Mouse (Mus musculus) lung, postnatal 0 days (tissue): ENCODE results near the gene BC034090.

Experiments used
- CTCF ChIP-seq: IDR thresholded peaks from 2 replicates; pipeline ENCODE4 v1.5.1; 2016; ENCODE audit warnings: antibody characterized with exemption, mild to moderate bottlenecking
- EP300 ChIP-seq: IDR thresholded peaks from 2 replicates; pipeline ENCODE4 v1.6.1; 2016; ENCODE audit warnings: antibody characterized with exemption, mild to moderate bottlenecking, control low read depth

DNA sequence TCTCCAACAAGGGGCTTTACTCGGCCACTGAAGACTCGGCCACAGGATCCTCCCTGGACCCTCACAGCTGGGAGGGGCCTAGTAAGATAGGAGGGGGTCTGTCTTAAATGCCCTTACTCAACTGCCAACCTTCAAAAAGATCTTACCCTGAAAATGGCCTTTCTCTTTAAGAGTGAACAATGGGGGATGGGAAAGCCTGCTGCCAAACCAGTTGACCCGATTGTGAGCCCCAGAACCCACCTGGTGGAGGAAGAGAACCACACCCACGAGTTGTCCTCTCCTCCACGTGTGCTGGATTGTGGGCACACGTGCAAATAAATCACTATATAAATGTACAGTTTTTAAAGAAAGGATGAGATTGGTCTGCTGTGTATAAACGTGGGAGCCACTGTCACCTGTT lies 38.9 kb downstream of the BC034090 start:
- no peak for TF ChIP-seq CTCF
- no peak for TF ChIP-seq EP300
